Mouse (Mus musculus) olfactory bulb, adult 2 months (tissue): ENCODE measurements around the gene Ankrd33.

ENCODE experiments used
- CTCF ChIP-seq: fragments of 200-500 bp; IDR thresholded peaks from 2 replicates; pipeline ENCODE4 v1.5.1; 2012; ENCODE audit warnings: low read depth, mild to moderate bottlenecking, low read length, moderate library complexity; ENCODE audit not compliant: insufficient read depth
- POLR2A ChIP-seq: fragments of 200-500 bp; IDR thresholded peaks from 2 replicates; pipeline ENCODE4 v1.6.1; 2012; ENCODE audit warnings: mild to moderate bottlenecking, low read depth, low read length, moderate library complexity; ENCODE audit not compliant: insufficient read depth

DNA sequence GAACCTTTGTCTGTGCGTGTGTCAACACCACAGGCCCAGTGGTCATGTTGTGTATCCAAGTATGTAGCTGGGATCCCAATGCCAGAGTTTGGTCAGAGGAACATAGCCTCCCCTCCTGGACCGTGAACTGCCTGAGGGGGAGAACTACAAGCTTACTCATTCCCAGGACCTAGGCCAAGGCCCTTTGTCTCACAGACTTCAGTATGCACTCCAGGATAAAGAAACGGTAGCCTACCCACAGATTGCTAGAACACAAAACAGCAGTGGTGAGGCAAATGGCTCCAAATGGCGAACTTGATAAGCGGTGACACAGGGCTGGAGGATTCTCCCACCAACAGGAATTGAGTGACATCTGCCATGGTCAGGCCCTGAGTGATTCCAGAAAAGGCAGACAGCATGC is 48.3 kb downstream of the Ankrd33 start:
- TF ChIP-seq POLR2A (no peak), CTCF (no peak)
